Mouse (Mus musculus) E14TG2a.4 (cell line): ENCODE measurements around the gene Itih2.

ENCODE experiments used
- H3K27me3 ChIP-seq: 2 replicates; pipeline ENCODE4 v1.6.1; 2014; ENCODE audit warnings: low read length, control low read depth; ENCODE audit not compliant: insufficient read depth
- H3K36me3 ChIP-seq: 2 replicates; pipeline ENCODE4 v1.6.1; 2014; ENCODE audit warnings: low read length, control low read depth; ENCODE audit not compliant: insufficient read depth
- H3K4me1 ChIP-seq: replicated peaks from 2 replicates; pipeline ENCODE4 v1.6.1; 2014; ENCODE audit warnings: low read depth, low read length, control low read depth
- H3K4me3 ChIP-seq: replicated peaks from 2 replicates; pipeline ENCODE4 v1.5.1; 2014; ENCODE audit warnings: mild to moderate bottlenecking, low read length
- H3K9me3 ChIP-seq: 2 replicates; pipeline ENCODE4 v1.6.1; 2014; ENCODE audit warnings: low read length, control low read depth
- CTCF ChIP-seq: conservative IDR thresholded peaks from 2 replicates; pipeline ENCODE4 v1.5.1; 2014; ENCODE audit warnings: low read length
- NANOG ChIP-seq: IDR thresholded peaks from 2 replicates; pipeline ENCODE4 v1.6.1; 2014; ENCODE audit warnings: borderline replicate concordance, low read length, mixed read lengths
- POU5F1 ChIP-seq: IDR thresholded peaks from 2 replicates; pipeline ENCODE4 v1.6.1; 2014; ENCODE audit warnings: low read length, borderline replicate concordance

The Itih2 gene

GRCm38 (mm10) chr2:10147176-10147575, 16.0 kb upstream of the Itih2 start:
- H3K36me3 ChIP-seq, result no peaks in the 10 kb centered on the region
- 0 out of 2 replicates have a peak, but pooled peaks cover 4% of the 10 kb centered on the region for H3K27me3 ChIP-seq

GRCm38 (mm10) chr2:10145514-10145913, 14.3 kb upstream of the Itih2 start:
- no peak overlapping the region for H3K4me3 ChIP-seq
- H3K9me3 ChIP-seq, result no peaks in the 10 kb centered on the region
- H3K4me1 ChIP-seq, result peaks cover 6% of the 10 kb centered on the region; the same call in 1 of the 2 replicates
- H3K27me3 ChIP-seq, result peaks cover 12% of the 10 kb centered on the region; the same call in 1 of the 2 replicates
- no peak for TF ChIP-seq NANOG
- H3K36me3 ChIP-seq, result no peaks in the 10 kb centered on the region

More at GRCm38 (mm10) chr2:10147176-10147575, 16.0 kb upstream of the Itih2 start:
- no peak overlapping the region for H3K4me3 ChIP-seq
- peaks cover 6% of the 10 kb centered on the region; the same call in 1 of the 2 replicates for H3K4me1 ChIP-seq
- H3K9me3 ChIP-seq, result no peaks in the 10 kb centered on the region
- TF ChIP-seq POU5F1 (no peak), NANOG (no peak), CTCF (no peak)

DNA sequence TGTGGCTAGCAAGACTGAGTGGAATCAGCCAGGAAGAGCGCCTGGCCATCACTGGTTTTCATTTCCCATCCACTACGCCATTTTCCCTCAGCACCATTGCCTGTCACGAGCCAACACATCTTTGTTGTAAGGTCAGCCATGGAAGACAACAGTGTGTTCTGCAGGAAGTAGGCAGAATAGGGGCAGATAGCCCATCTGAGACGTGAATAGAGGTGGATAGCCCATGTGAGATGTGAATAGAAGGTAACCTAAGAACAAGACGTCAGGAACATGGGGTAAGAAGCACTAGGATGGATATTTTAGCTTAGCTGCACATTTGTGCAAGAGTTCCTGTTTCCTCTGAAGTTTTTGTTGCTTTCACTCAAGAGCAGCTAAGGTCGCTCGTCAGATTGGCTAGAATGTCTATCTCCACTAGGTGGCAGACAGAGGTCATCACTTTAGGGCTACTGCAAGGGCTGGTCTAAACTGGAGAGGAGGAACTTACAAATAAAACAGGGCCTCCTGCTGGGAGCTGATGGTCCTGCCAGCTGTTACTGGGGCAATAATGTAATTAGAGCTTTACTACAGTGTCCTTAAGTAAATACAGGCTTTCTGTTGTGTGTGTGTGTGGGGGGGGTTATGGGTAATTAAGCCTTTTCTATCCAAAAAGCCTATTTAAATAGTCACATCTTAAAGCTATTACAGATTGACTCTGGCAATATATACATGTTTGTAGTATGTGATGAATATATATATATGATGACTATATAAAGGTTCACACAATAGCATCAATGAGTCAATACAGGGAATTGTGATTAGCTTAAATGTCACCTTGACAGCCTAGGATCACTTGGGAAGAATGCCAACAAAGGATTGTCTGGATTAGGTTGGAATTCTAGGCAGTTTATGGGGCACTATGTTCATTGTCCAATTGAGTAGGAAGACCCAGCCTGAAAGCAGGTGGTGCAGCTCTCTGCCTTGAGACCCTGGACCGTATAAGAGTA, 11.6 kb upstream of the Itih2 start:
- Histone ChIP-seq H3K9me3 (no peaks in the 10 kb centered on the region), H3K27me3 (peaks cover 12% of the 10 kb centered on the region; the same call in 1 of the 2 replicates), H3K4me1 (peaks cover 6% of the 10 kb centered on the region; the same call in 1 of the 2 replicates), H3K4me3 (no peak overlapping the region), H3K36me3 (no peaks in the 10 kb centered on the region)
- TF ChIP-seq POU5F1 (no peak), NANOG (peak; percentile 85), CTCF (peak; percentile 46)

- TF ChIP-seq CTCF, result no peak
- no peak for TF ChIP-seq POU5F1
- no peak for TF ChIP-seq NANOG
- Histone ChIP-seq H3K36me3 (no peaks in the 10 kb centered on the region), H3K4me3 (no peak overlapping the region), H3K4me1 (peaks cover 6% of the 10 kb centered on the region; the same call in 1 of the 2 replicates), H3K9me3 (no peaks in the 10 kb centered on the region), H3K27me3 (peaks cover 8% of the 10 kb centered on the region; the same call in 1 of the 2 replicates)
Observed at GRCm38 (mm10) chr2:10140456-10140855, 9.3 kb upstream of the Itih2 start.

DNA sequence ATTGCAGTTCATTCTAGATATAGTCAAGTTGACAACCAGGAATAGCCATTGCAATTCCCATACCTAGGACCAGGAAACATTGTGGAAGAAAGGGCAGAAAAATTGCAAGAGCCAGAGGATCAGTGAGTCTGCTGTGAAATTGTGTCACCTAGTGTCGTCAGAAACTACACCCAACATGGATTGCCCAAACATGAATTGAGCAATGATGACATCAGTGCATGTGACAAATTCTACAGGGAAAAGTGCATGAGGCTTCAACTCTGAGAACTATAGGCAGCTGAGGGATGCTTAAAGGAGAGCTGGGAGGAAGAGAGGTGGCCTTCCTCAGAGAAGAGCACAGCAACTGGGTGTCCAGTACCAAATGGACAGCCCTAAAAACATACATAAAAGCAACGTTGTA, 6.1 kb upstream of the Itih2 start:
- no peaks in the 10 kb centered on the region for H3K4me1 ChIP-seq
- no peak overlapping the region for H3K4me3 ChIP-seq
- H3K36me3 ChIP-seq, result no peaks in the 10 kb centered on the region
- no peaks in the 10 kb centered on the region for H3K9me3 ChIP-seq
- TF ChIP-seq NANOG, result no peak
- no peak for TF ChIP-seq CTCF
- TF ChIP-seq POU5F1, result no peak
- H3K27me3 ChIP-seq, result peaks cover 8% of the 10 kb centered on the region; the same call in 1 of the 2 replicates

DNA sequence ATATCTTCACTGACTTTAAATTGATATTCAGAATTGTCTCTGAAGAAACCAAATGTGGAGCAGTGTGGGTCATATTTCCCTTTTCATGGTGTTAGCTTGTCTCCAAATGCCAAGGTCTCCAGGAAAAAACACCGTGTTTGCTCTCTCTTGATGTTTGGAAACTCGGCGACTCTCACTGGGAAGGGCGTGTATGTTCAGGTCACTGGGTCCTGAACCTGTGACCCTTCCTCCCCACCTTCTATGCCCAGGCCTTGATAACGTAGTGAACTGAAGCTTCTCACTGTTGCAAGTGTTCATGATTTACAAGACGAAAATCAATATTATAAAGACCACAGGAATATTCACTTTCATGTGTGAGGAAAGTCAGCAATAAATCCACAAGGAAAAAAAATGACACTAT, 2.7 kb upstream of the Itih2 start:
- H3K4me1 ChIP-seq, result no peaks in the 10 kb centered on the region
- no peaks in the 10 kb centered on the region for H3K9me3 ChIP-seq
- TF ChIP-seq CTCF, result no peak
- TF ChIP-seq NANOG, result no peak
- TF ChIP-seq POU5F1, result no peak
- H3K27me3 ChIP-seq, result 0 out of 2 replicates have a peak, but pooled peaks cover 3% of the 10 kb centered on the region
- no peaks in the 10 kb centered on the region for H3K36me3 ChIP-seq
- H3K4me3 ChIP-seq, result no peak overlapping the region

DNA sequence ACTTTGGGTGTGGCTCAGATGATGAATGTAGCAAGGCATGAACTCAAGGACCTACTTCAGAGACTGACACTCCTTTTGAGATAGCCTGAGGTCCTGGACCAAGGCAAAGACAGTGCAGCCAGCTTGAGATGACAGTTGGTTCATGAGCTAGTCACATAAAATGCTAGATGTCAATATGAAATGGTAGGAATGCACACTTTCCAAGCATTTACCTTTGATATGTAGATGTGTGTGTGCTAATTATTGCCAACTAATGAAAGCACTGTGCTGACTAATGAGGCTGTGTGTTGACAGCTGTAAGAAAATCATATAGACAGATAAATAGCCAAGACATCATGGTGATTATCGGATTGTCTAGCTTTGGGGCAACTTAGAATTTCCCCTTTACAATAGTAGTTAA, 932 bp upstream of the Itih2 start:
- Histone ChIP-seq H3K4me3 (no peak overlapping the region), H3K4me1 (no peaks in the 10 kb centered on the region), H3K27me3 (0 out of 2 replicates have a peak, but pooled peaks cover 3% of the 10 kb centered on the region), H3K36me3 (no peaks in the 10 kb centered on the region), H3K9me3 (no peaks in the 10 kb centered on the region)
- TF ChIP-seq NANOG (no peak), POU5F1 (no peak), CTCF (no peak)

DNA sequence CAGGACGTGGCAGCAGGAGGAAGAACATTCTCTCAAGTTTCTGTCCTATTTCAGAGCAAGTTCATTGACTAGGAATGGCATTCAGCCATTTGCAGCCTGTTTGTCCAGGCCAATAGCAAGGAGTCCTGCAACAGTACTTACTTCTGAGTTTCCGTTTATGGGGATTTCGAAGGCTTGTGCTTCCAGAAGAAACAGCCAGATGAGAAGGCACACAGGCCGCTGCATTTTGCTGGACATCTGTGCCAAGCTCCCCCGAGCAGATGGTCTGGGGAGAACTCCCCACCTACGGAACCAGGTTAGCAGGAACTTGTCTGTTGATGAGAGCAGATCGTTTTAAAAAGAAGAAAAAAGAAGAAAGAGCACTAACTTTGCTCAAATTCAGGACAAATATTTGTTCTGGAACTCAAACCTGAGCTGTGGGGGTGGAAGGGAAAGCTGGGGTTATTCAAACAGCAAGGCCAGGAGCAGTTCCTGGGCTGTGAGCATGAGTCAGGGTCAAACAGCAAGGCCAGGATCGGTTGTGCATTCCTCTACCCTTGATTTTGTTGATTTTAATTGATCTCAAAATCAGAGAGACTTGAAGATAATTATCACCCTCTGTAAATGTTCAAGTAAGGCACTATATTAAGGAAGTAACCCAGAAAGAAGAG, 730 bp downstream of the Itih2 start:
- Histone ChIP-seq H3K4me1 (no peaks in the 10 kb centered on the region), H3K4me3 (no peak overlapping the region), H3K9me3 (no peaks in the 10 kb centered on the region), H3K36me3 (no peaks in the 10 kb centered on the region), H3K27me3 (0 out of 2 replicates have a peak, but pooled peaks cover 3% of the 10 kb centered on the region)
- TF ChIP-seq NANOG, result no peak
- no peak for TF ChIP-seq POU5F1
- TF ChIP-seq CTCF, result no peak
